Mouse (Mus musculus): ENCODE data around the gene Ccdc93. TPM values are rescaled to one million over a fixed set of nuclear protein-coding genes. Genes with fewer than 3 reads are reported as not detected.
A peak's percentile ranks its signal among the peaks of the same experiment; 100 is the strongest.

The Ccdc93 gene
- polyA plus RNA-seq (2012; rRNA removed), result 16.0 and 16.4 TPM in 2 replicates

GRCm38 (mm10) chr1:121430938-121431928 is at the start of gene Ccdc93:
Gene Ccdc93, plus strand, starts transcription at chr1:121431049.
- TF ChIP-seq POLR2A (IDR thresholded peaks at IDR 0.05; ENCODE audit: extremely low read depth, insufficient read depth, low read length) (peak; percentile 96), CTCF (IDR thresholded peaks at IDR 0.05; ENCODE audit: extremely low read depth, insufficient read depth, low read length) (no peak)
- H3K4me1 ChIP-seq (ENCODE audit: control insufficient read depth, insufficient read depth, low read length), result peaks cover 5% of the 10 kb centered on the region
- H3K27ac ChIP-seq (ENCODE audit: insufficient read depth, low read length), result no peak within 1 kb of the TSS
- H3K4me3 ChIP-seq (ENCODE audit: insufficient read depth, low read length), result peak within 1 kb of the TSS; percentile 64

GRCm38 (mm10) chr1:121381562-121381961 is 49.3 kb upstream of the Ccdc93 start:
- Histone ChIP-seq H3K4me3 (ENCODE audit: insufficient read depth, low read length) (no peak overlapping the region), H3K27ac (ENCODE audit: insufficient read depth, low read length) (no peak overlapping the region), H3K4me1 (ENCODE audit: control insufficient read depth, insufficient read depth, low read length) (no peaks in the 10 kb centered on the region)
- TF ChIP-seq POLR2A (IDR thresholded peaks at IDR 0.05; ENCODE audit: extremely low read depth, insufficient read depth, low read length) (no peak), CTCF (IDR thresholded peaks at IDR 0.05; ENCODE audit: extremely low read depth, insufficient read depth, low read length) (no peak)

GRCm38 (mm10) chr1:121388312-121388711 is 42.5 kb upstream of the Ccdc93 start:
- H3K27ac ChIP-seq (ENCODE audit: insufficient read depth, low read length), result no peak overlapping the region
- no peak overlapping the region for H3K4me3 ChIP-seq (ENCODE audit: insufficient read depth, low read length)
- no peaks in the 10 kb centered on the region for H3K4me1 ChIP-seq (ENCODE audit: control insufficient read depth, insufficient read depth, low read length)
- no peak for TF ChIP-seq CTCF (IDR thresholded peaks at IDR 0.05; ENCODE audit: extremely low read depth, insufficient read depth, low read length)
- TF ChIP-seq POLR2A (IDR thresholded peaks at IDR 0.05; ENCODE audit: extremely low read depth, insufficient read depth, low read length), result no peak

GRCm38 (mm10) chr1:121388732-121389131 is 42.1 kb upstream of the Ccdc93 start:
- Histone ChIP-seq H3K4me1 (ENCODE audit: control insufficient read depth, insufficient read depth, low read length) (no peaks in the 10 kb centered on the region), H3K27ac (ENCODE audit: insufficient read depth, low read length) (no peak overlapping the region), H3K4me3 (ENCODE audit: insufficient read depth, low read length) (no peak overlapping the region)
- TF ChIP-seq POLR2A (IDR thresholded peaks at IDR 0.05; ENCODE audit: extremely low read depth, insufficient read depth, low read length), result no peak

GRCm38 (mm10) chr1:121389574-121389973 is 41.3 kb upstream of the Ccdc93 start:
- Histone ChIP-seq H3K4me3 (ENCODE audit: insufficient read depth, low read length) (no peak overlapping the region), H3K27ac (ENCODE audit: insufficient read depth, low read length) (no peak overlapping the region), H3K4me1 (ENCODE audit: control insufficient read depth, insufficient read depth, low read length) (no peaks in the 10 kb centered on the region)
- TF ChIP-seq CTCF (IDR thresholded peaks at IDR 0.05; ENCODE audit: extremely low read depth, insufficient read depth, low read length) (no peak), POLR2A (IDR thresholded peaks at IDR 0.05; ENCODE audit: extremely low read depth, insufficient read depth, low read length) (no peak)

GRCm38 (mm10) chr1:121390003-121390402 is 40.8 kb upstream of the Ccdc93 start:
- no peak overlapping the region for H3K4me3 ChIP-seq (ENCODE audit: insufficient read depth, low read length)
- H3K4me1 ChIP-seq (ENCODE audit: control insufficient read depth, insufficient read depth, low read length), result no peaks in the 10 kb centered on the region
- TF ChIP-seq CTCF (IDR thresholded peaks at IDR 0.05; ENCODE audit: extremely low read depth, insufficient read depth, low read length) (no peak), POLR2A (IDR thresholded peaks at IDR 0.05; ENCODE audit: extremely low read depth, insufficient read depth, low read length) (no peak)
- no peak overlapping the region for H3K27ac ChIP-seq (ENCODE audit: insufficient read depth, low read length)

- TF ChIP-seq POLR2A (IDR thresholded peaks at IDR 0.05; ENCODE audit: extremely low read depth, insufficient read depth, low read length) (no peak), CTCF (IDR thresholded peaks at IDR 0.05; ENCODE audit: extremely low read depth, insufficient read depth, low read length) (no peak)
- no peak overlapping the region for H3K27ac ChIP-seq (ENCODE audit: insufficient read depth, low read length)
- H3K4me3 ChIP-seq (ENCODE audit: insufficient read depth, low read length), result no peak overlapping the region
- no peaks in the 10 kb centered on the region for H3K4me1 ChIP-seq (ENCODE audit: control insufficient read depth, insufficient read depth, low read length)
These were observed 40.4 kb upstream of the Ccdc93 start for GRCm38 (mm10) chr1:121390421-121390820.

GRCm38 (mm10) chr1:121390855-121391254 is 40.0 kb upstream of the Ccdc93 start:
- Histone ChIP-seq H3K4me1 (ENCODE audit: control insufficient read depth, insufficient read depth, low read length) (no peaks in the 10 kb centered on the region), H3K4me3 (ENCODE audit: insufficient read depth, low read length) (no peak overlapping the region), H3K27ac (ENCODE audit: insufficient read depth, low read length) (no peak overlapping the region)
- TF ChIP-seq CTCF (IDR thresholded peaks at IDR 0.05; ENCODE audit: extremely low read depth, insufficient read depth, low read length) (no peak), POLR2A (IDR thresholded peaks at IDR 0.05; ENCODE audit: extremely low read depth, insufficient read depth, low read length) (no peak)

GRCm38 (mm10) chr1:121393117-121393516 is 37.7 kb upstream of the Ccdc93 start:
- no peak overlapping the region for H3K27ac ChIP-seq (ENCODE audit: insufficient read depth, low read length)
- TF ChIP-seq POLR2A (IDR thresholded peaks at IDR 0.05; ENCODE audit: extremely low read depth, insufficient read depth, low read length), result no peak
- TF ChIP-seq CTCF (IDR thresholded peaks at IDR 0.05; ENCODE audit: extremely low read depth, insufficient read depth, low read length), result no peak
- H3K4me3 ChIP-seq (ENCODE audit: insufficient read depth, low read length), result no peak overlapping the region
- 0 out of 2 replicates have a peak, but pooled peaks cover 2% of the 10 kb centered on the region for H3K4me1 ChIP-seq (ENCODE audit: control insufficient read depth, insufficient read depth, low read length)

- Histone ChIP-seq H3K27ac (ENCODE audit: insufficient read depth, low read length) (no peak overlapping the region), H3K4me3 (ENCODE audit: insufficient read depth, low read length) (no peak overlapping the region), H3K4me1 (ENCODE audit: control insufficient read depth, insufficient read depth, low read length) (0 out of 2 replicates have a peak, but pooled peaks cover 2% of the 10 kb centered on the region)
- TF ChIP-seq CTCF (IDR thresholded peaks at IDR 0.05; ENCODE audit: extremely low read depth, insufficient read depth, low read length) (no peak), POLR2A (IDR thresholded peaks at IDR 0.05; ENCODE audit: extremely low read depth, insufficient read depth, low read length) (no peak)
These were observed 36.1 kb upstream of the Ccdc93 start for GRCm38 (mm10) chr1:121394764-121395163.

All from cortical plate, adult 2 months (tissue).